Mouse (Mus musculus) MEL (cell line): Measurements from ENCODE around the gene Arpc3.

Experiments used
- CTCF ChIP-seq, 3 experiments: IDR thresholded peaks in 2 of 3; conservative IDR thresholded peaks in 1 of 3; 2 replicates each; pipeline ENCODE4 v1.5.1; 2011 to 2012; ENCODE audit warnings: low read length in 3 of 3, low read depth in 2 of 3, mild to moderate bottlenecking in 2 of 3, improper control_type of control experiment in 1 of 3, inconsistent platforms in 1 of 3, mixed read lengths in 1 of 3, moderate library complexity in 1 of 3; ENCODE audit not compliant: control insufficient read depth in 1 of 3, insufficient read depth in 1 of 3, poor library complexity in 1 of 3, severe bottlenecking in 1 of 3
- GABPA ChIP-seq: IDR thresholded peaks from 2 replicates; pipeline ENCODE4 v1.6.1; 2012; ENCODE audit warnings: low read depth, mild to moderate bottlenecking, inconsistent platforms, low read length, improper control_type of control experiment, moderate library complexity
- POLR2A ChIP-seq, 2 experiments: IDR thresholded peaks; 2 replicates each; pipeline ENCODE4 v1.6.1; 2011 to 2012; ENCODE audit warnings: low read length in 2 of 2, mild to moderate bottlenecking in 2 of 2, control low read depth in 1 of 2, improper control_type of control experiment in 1 of 2, low read depth in 1 of 2, moderate library complexity in 1 of 2; ENCODE audit not compliant: control insufficient read depth in 1 of 2, insufficient read depth in 1 of 2, poor library complexity in 1 of 2
- ZNF384 ChIP-seq: IDR thresholded peaks from 2 replicates; pipeline ENCODE4 v1.6.1; 2012; ENCODE audit warnings: low read depth, mild to moderate bottlenecking, inconsistent platforms, low read length, improper control_type of control experiment

- TF ChIP-seq CTCF (IDR thresholded peaks at IDR 0.05 in 2 of 3, conservative IDR thresholded peaks at IDR 0.05 in 1 of 3; ENCODE audit: control insufficient read depth in 1 of 3, insufficient read depth in 1 of 3, low read depth in 2 of 3, low read length in 3 of 3, poor library complexity in 1 of 3, severe bottlenecking in 1 of 3) (no peak), POLR2A (IDR thresholded peaks at IDR 0.05; ENCODE audit: control insufficient read depth in 1 of 2, insufficient read depth in 1 of 2, low read depth in 1 of 2, low read length in 2 of 2, poor library complexity in 1 of 2) (no peak), GABPA (no peak), ZNF384 (no peak)
Measured at GRCm38 (mm10) chr5:122439400-122440094, 47.9 kb downstream of the Arpc3 start.
